Mouse (Mus musculus): ENCODE measurements at regions not wholly inside any gene's neighbourhood (a gene's known extent, or its start where the extent isn't known, plus 50 kb on each side); places are given as distances from the start of the nearest gene placed in this dataset.

- H3K4me1 ChIP-seq (ENCODE audit: control insufficient read depth, insufficient read depth, insufficient read length) = no peaks in the 10 kb centered on the region
- H3K4me3 ChIP-seq (ENCODE audit: extremely low read depth, insufficient read depth, insufficient read length) = no peak overlapping the region
- no peak for DNase-seq (ENCODE audit: low read depth in 1 of 2, low spot score in 2 of 2)
- H3K36me3 ChIP-seq (ENCODE audit: control insufficient read depth, insufficient read depth, low read length) = no peaks in the 10 kb centered on the region
- TF ChIP-seq POLR2A (IDR thresholded peaks at IDR 0.05; ENCODE audit: low read depth, low read length) (no peak), CTCF (IDR thresholded peaks at IDR 0.05; ENCODE audit: extremely low read depth, insufficient read depth, insufficient read length, insufficient replicate concordance) (no peak)
- H3K27ac ChIP-seq (ENCODE audit: insufficient read depth, low read length) = no peak overlapping the region
- H3K27me3 ChIP-seq (ENCODE audit: control insufficient read depth, insufficient read depth, low read length) = no peaks in the 10 kb centered on the region
- 60% methylated on average over 2 of the region's 2 CpGs for WGBS
These were observed 271.7 kb downstream of the Tmem38b start for GRCm38 (mm10) chr4:54097543-54097942.

- DNase-seq (ENCODE audit: low read depth in 1 of 2, low spot score in 2 of 2) = no peak
- no peaks in the 10 kb centered on the region for H3K27me3 ChIP-seq (ENCODE audit: control insufficient read depth, insufficient read depth, low read length)
- H3K36me3 ChIP-seq (ENCODE audit: control insufficient read depth, insufficient read depth, low read length) = no peaks in the 10 kb centered on the region
- no peak overlapping the region for H3K4me3 ChIP-seq (ENCODE audit: extremely low read depth, insufficient read depth, insufficient read length)
- TF ChIP-seq POLR2A (IDR thresholded peaks at IDR 0.05; ENCODE audit: low read depth, low read length) = no peak
- TF ChIP-seq CTCF (IDR thresholded peaks at IDR 0.05; ENCODE audit: extremely low read depth, insufficient read depth, insufficient read length, insufficient replicate concordance) = no peak
- no peaks in the 10 kb centered on the region for H3K4me1 ChIP-seq (ENCODE audit: control insufficient read depth, insufficient read depth, insufficient read length)
- no peak overlapping the region for H3K27ac ChIP-seq (ENCODE audit: insufficient read depth, low read length)
These were observed 274.4 kb downstream of the Tmem38b start for GRCm38 (mm10) chr4:54100282-54100681.

GRCm38 (mm10) chr4:54106976-54107375 is 281.1 kb downstream of the Tmem38b start:
- no peak overlapping the region for H3K27ac ChIP-seq (ENCODE audit: insufficient read depth, low read length)
- DNase-seq (ENCODE audit: low read depth in 1 of 2, low spot score in 2 of 2) = no peak
- H3K36me3 ChIP-seq (ENCODE audit: control insufficient read depth, insufficient read depth, low read length) = no peaks in the 10 kb centered on the region
- WGBS = 95% methylated on average over 4 of the region's 4 CpGs
- H3K4me3 ChIP-seq (ENCODE audit: extremely low read depth, insufficient read depth, insufficient read length) = no peak overlapping the region
- H3K27me3 ChIP-seq (ENCODE audit: control insufficient read depth, insufficient read depth, low read length) = no peaks in the 10 kb centered on the region
- no peaks in the 10 kb centered on the region for H3K4me1 ChIP-seq (ENCODE audit: control insufficient read depth, insufficient read depth, insufficient read length)
- no peak for TF ChIP-seq CTCF (IDR thresholded peaks at IDR 0.05; ENCODE audit: extremely low read depth, insufficient read depth, insufficient read length, insufficient replicate concordance)
- TF ChIP-seq POLR2A (IDR thresholded peaks at IDR 0.05; ENCODE audit: low read depth, low read length) = no peak

GRCm38 (mm10) chr4:54116310-54116709 is 290.5 kb downstream of the Tmem38b start:
- Histone ChIP-seq H3K27me3 (ENCODE audit: control insufficient read depth, insufficient read depth, low read length) (no peaks in the 10 kb centered on the region), H3K4me3 (ENCODE audit: extremely low read depth, insufficient read depth, insufficient read length) (no peak overlapping the region), H3K36me3 (ENCODE audit: control insufficient read depth, insufficient read depth, low read length) (no peaks in the 10 kb centered on the region), H3K27ac (ENCODE audit: insufficient read depth, low read length) (no peak overlapping the region), H3K4me1 (ENCODE audit: control insufficient read depth, insufficient read depth, insufficient read length) (no peaks in the 10 kb centered on the region)
- WGBS = 73% methylated on average over 2 of the region's 2 CpGs
- no peak for DNase-seq (ENCODE audit: low read depth in 1 of 2, low spot score in 2 of 2)
- TF ChIP-seq POLR2A (IDR thresholded peaks at IDR 0.05; ENCODE audit: low read depth, low read length) = no peak
- no peak for TF ChIP-seq CTCF (IDR thresholded peaks at IDR 0.05; ENCODE audit: extremely low read depth, insufficient read depth, insufficient read length, insufficient replicate concordance)

- Histone ChIP-seq H3K4me3 (ENCODE audit: extremely low read depth, insufficient read depth, insufficient read length) (no peak overlapping the region), H3K4me1 (ENCODE audit: control insufficient read depth, insufficient read depth, insufficient read length) (no peaks in the 10 kb centered on the region), H3K27me3 (ENCODE audit: control insufficient read depth, insufficient read depth, low read length) (no peaks in the 10 kb centered on the region), H3K36me3 (ENCODE audit: control insufficient read depth, insufficient read depth, low read length) (no peaks in the 10 kb centered on the region), H3K27ac (ENCODE audit: insufficient read depth, low read length) (no peak overlapping the region)
- no peak for DNase-seq (ENCODE audit: low read depth in 1 of 2, low spot score in 2 of 2)
- TF ChIP-seq POLR2A (IDR thresholded peaks at IDR 0.05; ENCODE audit: low read depth, low read length) (no peak), CTCF (IDR thresholded peaks at IDR 0.05; ENCODE audit: extremely low read depth, insufficient read depth, insufficient read length, insufficient replicate concordance) (no peak)
- 92% methylated on average over 6 of the region's 6 CpGs for WGBS
These were observed 292.5 kb downstream of the Tmem38b start for GRCm38 (mm10) chr4:54118179-54118846.

- WGBS = 69% methylated on average over 8 of the region's 8 CpGs
- Histone ChIP-seq H3K36me3 (ENCODE audit: control insufficient read depth, insufficient read depth, low read length) (no peaks in the 10 kb centered on the region), H3K27me3 (ENCODE audit: control insufficient read depth, insufficient read depth, low read length) (no peaks in the 10 kb centered on the region), H3K4me3 (ENCODE audit: extremely low read depth, insufficient read depth, insufficient read length) (no peak overlapping the region), H3K27ac (ENCODE audit: insufficient read depth, low read length) (no peak overlapping the region), H3K4me1 (ENCODE audit: control insufficient read depth, insufficient read depth, insufficient read length) (no peaks in the 10 kb centered on the region)
- TF ChIP-seq POLR2A (IDR thresholded peaks at IDR 0.05; ENCODE audit: low read depth, low read length) (no peak), CTCF (IDR thresholded peaks at IDR 0.05; ENCODE audit: extremely low read depth, insufficient read depth, insufficient read length, insufficient replicate concordance) (no peak)
- no peak for DNase-seq (ENCODE audit: low read depth in 1 of 2, low spot score in 2 of 2)
These were observed 303.2 kb downstream of the Tmem38b start for GRCm38 (mm10) chr4:54128717-54129698.

Data from spleen, adult 2 months (tissue).